Mouse (Mus musculus) erythroblast, embryonic 14.5 days (primary cell): ENCODE data around the gene Akr1a1. TPM values are rescaled to one million over a fixed set of nuclear protein-coding genes. Genes with fewer than 3 reads are reported as not detected.

ENCODE experiments used
- H3K27me3 ChIP-seq: 2 replicates; pipeline ENCODE4 v1.6.1; 2012; ENCODE audit warnings: inconsistent platforms; ENCODE audit not compliant: control insufficient read depth
- H3K36me3 ChIP-seq: 2 replicates; pipeline ENCODE4 v1.6.1; 2012; ENCODE audit warnings: mild to moderate bottlenecking, inconsistent platforms; ENCODE audit not compliant: control insufficient read depth
- H3K4me1 ChIP-seq: 2 replicates; pipeline ENCODE4 v1.6.1; 2012; ENCODE audit warnings: inconsistent platforms; ENCODE audit not compliant: control insufficient read depth
- H3K4me3 ChIP-seq: replicated peaks from 2 replicates; pipeline ENCODE3; 2012; ENCODE audit warnings: moderate library complexity, mild to moderate bottlenecking, inconsistent platforms
- H3K9me3 ChIP-seq: 2 replicates; pipeline ENCODE4 v1.6.1; 2012; ENCODE audit warnings: low read length, inconsistent platforms, mixed read lengths; ENCODE audit not compliant: control insufficient read depth
- GATA1 ChIP-seq: IDR thresholded peaks from 2 replicates; pipeline ENCODE4 v1.6.1; 2012; ENCODE audit warnings: low read length, inconsistent platforms, mixed read lengths
- TAL1 ChIP-seq: IDR thresholded peaks from 3 replicates; pipeline ENCODE4 v1.6.1; 2012; ENCODE audit warnings: low read length, inconsistent platforms, mixed read lengths
- polyA plus RNA-seq: library from polyadenylated mRNA; stranded (reverse); fragments of >175 nt; gene quantifications from 2 replicates; pipeline ENCODE4 v1.2.3, GENCODE M21; 2012

Gene Akr1a1
- polyA plus RNA-seq, result 6.7 and 7.0 TPM in 2 replicates

DNA sequence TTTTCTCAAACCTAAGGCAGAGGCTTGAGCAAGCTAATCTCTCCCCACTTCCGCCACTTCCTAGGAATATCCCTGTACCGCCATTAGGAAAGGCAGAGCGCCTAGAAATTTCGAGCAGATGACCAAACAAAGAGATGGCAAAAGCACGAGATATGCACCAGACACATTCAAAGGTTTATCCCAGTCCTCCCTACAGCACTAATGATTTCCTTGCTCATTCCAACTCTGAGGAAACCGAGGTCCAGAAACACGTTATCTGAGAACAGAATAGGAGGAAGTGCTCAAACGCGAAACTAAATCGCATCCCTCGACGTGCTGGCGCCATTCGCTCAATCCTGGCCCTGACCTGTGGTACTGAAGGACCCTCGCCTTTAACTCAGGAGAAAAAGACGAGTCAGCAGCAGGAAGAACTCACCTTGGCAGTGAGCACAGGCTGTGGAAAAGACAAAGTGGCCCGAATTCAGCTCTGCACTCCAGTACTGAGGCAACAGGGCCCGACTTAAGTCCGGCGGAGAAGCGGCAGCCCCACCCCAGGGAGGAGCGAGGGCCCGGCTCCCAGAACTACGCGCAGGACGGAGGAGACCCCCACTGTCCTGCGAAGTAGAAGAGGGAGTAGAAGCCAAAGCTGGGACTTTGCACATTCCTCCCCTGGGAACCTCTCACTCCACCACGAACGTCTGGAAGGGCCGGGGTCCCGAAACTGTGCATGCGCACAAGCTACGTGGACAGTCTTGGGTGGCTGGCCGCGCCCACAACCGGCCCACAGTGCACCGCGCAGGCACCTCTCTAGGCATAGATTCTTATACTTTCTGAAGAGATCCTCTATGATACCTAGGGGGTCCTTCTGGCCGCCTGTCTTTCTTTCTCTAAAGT, at the start of gene Akr1a1:
Gene Akr1a1 (minus strand): TSS at position 757 of the 873 bp plus-strand sequence.
- Histone ChIP-seq H3K27me3 (no peaks in the 10 kb centered on the region), H3K4me1 (peaks cover 38% of the 10 kb centered on the region), H3K9me3 (no peaks in the 10 kb centered on the region), H3K36me3 (peaks cover 19% of the 10 kb centered on the region), H3K4me3 (peak within 1 kb of the TSS; percentile 68)
- no peak for TF ChIP-seq GATA1
- no peak for TF ChIP-seq TAL1

GRCm38 (mm10) chr4:116700964-116701363, 49.5 kb upstream of the Akr1a1 start:
- H3K36me3 ChIP-seq, result peaks cover 50% of the 10 kb centered on the region
- H3K27me3 ChIP-seq, result no peaks in the 10 kb centered on the region
- no peak overlapping the region for H3K4me3 ChIP-seq
- H3K9me3 ChIP-seq, result no peaks in the 10 kb centered on the region
- no peak for TF ChIP-seq TAL1
- 0 out of 2 replicates have a peak, but pooled peaks cover 1% of the 10 kb centered on the region for H3K4me1 ChIP-seq

DNA sequence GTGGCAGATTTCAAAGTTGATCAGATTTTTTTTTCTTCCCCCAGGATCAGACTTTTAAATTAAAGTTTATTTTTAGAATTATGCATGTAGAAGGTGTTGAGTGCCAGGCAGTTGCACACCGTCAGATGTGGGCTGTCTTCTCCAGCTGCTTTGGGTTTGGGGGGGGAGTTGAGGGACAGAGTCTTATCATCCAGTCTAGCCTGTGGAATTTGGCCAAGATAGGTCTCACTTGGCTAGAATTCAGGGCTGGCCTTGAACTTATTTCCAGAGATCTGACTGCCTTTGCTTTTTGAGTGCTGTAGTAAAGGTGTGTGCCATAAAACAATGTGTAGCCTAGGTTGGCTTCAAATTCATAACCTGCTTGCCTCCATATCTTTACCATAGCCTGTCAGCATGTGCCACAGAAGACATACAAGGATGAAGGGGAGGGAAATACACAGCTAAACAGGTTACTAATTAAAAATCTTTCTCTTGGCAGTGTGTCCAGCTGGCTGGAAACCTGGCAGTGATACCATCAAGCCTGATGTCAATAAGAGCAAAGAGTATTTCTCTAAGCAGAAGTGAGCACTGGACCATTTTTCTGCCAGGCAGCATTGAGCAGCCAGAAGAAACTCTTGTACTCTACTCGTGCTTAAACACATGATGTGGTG, 47.3 kb upstream of the Akr1a1 start:
- Histone ChIP-seq H3K4me1 (no peaks in the 10 kb centered on the region), H3K36me3 (peaks cover 65% of the 10 kb centered on the region), H3K9me3 (no peaks in the 10 kb centered on the region), H3K4me3 (no peak overlapping the region), H3K27me3 (no peaks in the 10 kb centered on the region)
- TF ChIP-seq TAL1 (no peak), GATA1 (no peak)

- Histone ChIP-seq H3K9me3 (no peaks in the 10 kb centered on the region), H3K4me3 (no peak overlapping the region), H3K36me3 (peaks cover 81% of the 10 kb centered on the region), H3K27me3 (no peaks in the 10 kb centered on the region), H3K4me1 (0 out of 2 replicates have a peak, but pooled peaks cover 2% of the 10 kb centered on the region)
- TF ChIP-seq GATA1, result no peak
- TF ChIP-seq TAL1, result no peak
Measured at GRCm38 (mm10) chr4:116693785-116694184, 42.3 kb upstream of the Akr1a1 start.

DNA sequence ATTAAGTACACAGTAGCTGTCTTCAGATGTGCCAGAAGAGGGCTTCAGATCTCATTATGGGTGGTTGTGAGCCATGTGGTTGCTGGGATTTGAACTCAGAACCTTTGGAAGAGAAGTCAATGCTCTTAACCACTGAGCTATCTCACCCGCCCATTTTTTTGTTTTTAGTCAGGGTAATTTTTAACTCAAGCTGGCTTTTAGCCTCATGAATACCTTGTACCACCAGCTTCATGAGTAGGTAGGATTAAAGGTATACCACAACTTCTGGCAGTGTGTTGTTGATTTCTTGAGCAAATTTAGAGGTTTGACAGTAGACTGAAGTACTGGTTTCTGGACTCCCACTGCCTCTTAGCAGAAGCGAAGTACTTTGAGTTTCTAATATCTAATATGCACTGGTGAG, 40.7 kb upstream of the Akr1a1 start:
- Histone ChIP-seq H3K4me1 (peaks cover 6% of the 10 kb centered on the region), H3K9me3 (no peaks in the 10 kb centered on the region), H3K4me3 (no peak overlapping the region), H3K27me3 (no peaks in the 10 kb centered on the region), H3K36me3 (peaks cover 75% of the 10 kb centered on the region)
- no peak for TF ChIP-seq TAL1

- peaks cover 32% of the 10 kb centered on the region for H3K4me1 ChIP-seq
- H3K4me3 ChIP-seq, result no peak overlapping the region
- H3K36me3 ChIP-seq, result peaks cover 58% of the 10 kb centered on the region
- peaks cover 5% of the 10 kb centered on the region for H3K27me3 ChIP-seq
- no peak for TF ChIP-seq TAL1
- TF ChIP-seq GATA1, result no peak
- no peaks in the 10 kb centered on the region for H3K9me3 ChIP-seq
Measured at GRCm38 (mm10) chr4:116689309-116689876, 37.9 kb upstream of the Akr1a1 start.

DNA sequence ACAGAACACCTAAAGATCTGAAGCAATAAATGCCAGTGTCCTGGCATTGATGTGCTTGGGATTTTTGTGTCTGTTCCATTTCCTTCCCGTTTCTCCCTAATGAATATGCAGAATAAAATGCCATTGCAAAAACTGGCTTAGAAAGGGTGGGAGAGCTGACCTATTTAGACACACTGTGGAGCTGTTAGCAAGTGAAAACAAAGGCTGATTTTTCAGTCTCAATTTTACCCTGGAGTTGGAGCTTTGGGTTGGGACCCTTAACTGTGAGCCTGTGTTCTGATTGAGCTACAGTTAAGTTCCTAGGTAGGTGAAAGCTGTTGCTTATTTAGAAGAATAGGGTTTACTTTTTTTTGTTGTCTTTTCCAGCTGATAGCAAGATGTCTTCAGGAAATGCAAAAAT, 35.6 kb upstream of the Akr1a1 start:
- peaks cover 38% of the 10 kb centered on the region for H3K36me3 ChIP-seq
- no peak for TF ChIP-seq TAL1
- TF ChIP-seq GATA1, result no peak
- peaks cover 5% of the 10 kb centered on the region for H3K27me3 ChIP-seq
- H3K4me3 ChIP-seq, result peak overlapping the region; percentile 83
- H3K4me1 ChIP-seq, result peaks cover 48% of the 10 kb centered on the region
- H3K9me3 ChIP-seq, result no peaks in the 10 kb centered on the region

DNA sequence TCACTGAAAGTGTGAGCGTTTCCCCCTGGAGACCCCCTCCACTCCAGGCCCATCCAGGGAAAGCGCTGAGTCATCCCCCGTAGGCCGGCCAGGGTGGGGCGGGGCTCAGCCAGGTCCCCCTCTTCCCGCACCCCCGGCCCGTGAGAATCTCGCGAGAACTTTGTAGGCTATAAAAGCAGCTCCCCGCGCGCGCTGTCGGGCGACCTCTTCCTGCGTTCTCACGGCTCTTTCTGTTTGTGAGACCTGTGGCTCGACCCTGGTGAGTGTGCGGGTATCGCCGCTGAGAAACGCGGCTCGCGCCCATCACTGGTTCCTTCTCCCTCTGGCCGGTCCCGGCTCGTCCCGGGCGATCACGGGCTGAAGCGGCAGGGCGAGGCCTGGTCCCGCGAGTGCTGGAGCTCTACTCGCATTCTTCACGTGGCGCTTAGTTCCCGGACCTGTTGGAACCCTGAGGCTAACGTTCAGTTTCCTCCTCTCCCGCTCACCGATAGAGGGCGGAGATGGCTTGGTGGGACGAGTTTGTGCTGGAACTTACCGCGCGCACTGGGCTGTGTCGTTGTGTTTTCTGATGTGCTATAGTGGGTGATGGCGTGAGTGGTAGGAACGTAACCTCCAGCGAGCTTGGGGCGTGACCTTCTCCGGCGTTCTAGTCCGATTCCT, 34.1 kb upstream of the Akr1a1 start, which contains the start of gene Prdx1:
Gene Prdx1 (plus strand): TSS at position 143 of the 660 bp plus-strand sequence.
- H3K4me1 ChIP-seq, result peaks cover 48% of the 10 kb centered on the region
- peaks cover 26% of the 10 kb centered on the region for H3K36me3 ChIP-seq
- H3K4me3 ChIP-seq, result peak within 1 kb of the TSS; percentile 83
- peaks cover 5% of the 10 kb centered on the region for H3K27me3 ChIP-seq
- H3K9me3 ChIP-seq, result no peaks in the 10 kb centered on the region
- TF ChIP-seq TAL1 (no peak), GATA1 (no peak)
